Mouse (Mus musculus): ENCODE data around the gene Coq7.

Gene Coq7

DNA sequence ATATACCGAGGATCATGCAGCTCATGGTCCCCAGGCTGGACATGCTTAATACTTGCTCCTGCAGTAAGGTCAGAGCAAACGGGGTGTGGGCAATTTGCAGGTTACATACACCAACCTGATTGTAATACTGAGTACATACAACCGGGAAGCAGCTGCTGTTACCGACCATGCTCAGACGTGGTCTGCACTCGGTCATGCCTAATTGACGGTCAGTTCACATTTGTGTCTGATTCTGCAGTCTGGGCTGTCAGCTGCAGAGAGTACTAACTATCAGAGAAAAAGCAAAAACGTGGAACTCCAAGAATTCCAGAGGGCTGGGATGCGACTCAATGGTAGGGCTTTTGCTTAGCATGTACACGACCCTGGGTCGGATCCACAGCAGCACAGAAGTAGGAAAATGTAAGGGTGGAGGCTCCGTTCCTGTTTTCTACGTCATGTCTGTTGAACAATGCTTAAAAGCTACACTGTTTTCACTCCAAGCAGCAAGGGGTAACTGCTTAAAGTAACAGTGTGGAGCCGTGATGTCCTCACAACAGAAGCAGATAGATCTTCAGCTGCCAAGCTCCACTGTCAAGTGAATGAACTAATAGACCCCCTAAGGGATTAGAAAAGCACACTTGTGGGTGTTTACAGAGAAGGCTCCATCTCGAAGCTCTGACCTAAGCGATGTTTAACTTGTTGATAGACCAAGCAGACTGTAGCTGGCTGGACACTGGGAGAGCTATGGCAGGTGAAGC lies 71.6 kb downstream of the Coq7 start:
- DNase-seq (ENCODE audit: low spot score in 2 of 2), result peak in 1 of 2 experiments; percentile 30

Data from heart, adult 9 months (tissue).